In the genomic region with DNA sequence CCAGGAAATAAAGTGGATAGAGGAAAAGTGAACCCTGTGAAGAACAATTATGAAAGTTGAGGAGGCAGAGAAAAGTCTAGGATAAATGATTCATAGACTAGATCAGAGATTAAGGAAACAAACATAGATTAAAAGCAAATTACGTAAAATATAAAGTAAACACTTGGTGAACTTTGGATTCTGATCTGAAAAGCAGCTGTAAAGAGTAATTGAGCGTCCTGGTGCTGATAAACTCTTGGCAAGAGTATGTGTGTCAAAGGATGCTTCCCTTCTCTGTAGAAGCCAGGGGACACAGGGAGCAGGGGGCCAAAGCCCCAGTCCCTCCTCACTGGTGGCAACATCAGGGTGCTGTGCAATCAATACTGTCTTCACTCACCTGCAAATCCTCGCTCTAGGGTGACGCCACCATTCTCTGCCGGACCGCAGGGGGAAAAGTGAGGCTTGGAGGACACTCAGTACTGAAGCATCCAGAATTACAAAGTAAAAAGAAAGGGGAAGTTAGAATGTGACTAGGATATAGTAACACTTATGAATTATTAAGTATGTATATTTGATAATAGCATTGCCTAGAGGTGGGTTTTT, we compare ENCODE assay signal across 23 mouse cellular contexts.
DNase-seq lines count a peak whose midpoint lies in the region; ATAC-seq and TF ChIP-seq lines count a peak whose summit lies in the region.
"Had no signal": no experiment of that assay in that cellular context is flagged by ENCODE, and none has a peak within 500 bp of the region (broad histone marks: within the 10 kb centered on the region; RNA-seq: fewer than 3 reads in every experiment).

No protein-coding gene starts in this region.

- 81% methylated on average over 6 of the region's 6 CpGs for WGBS in kidney, postnatal 0 days
- 53% methylated on average over 6 of the region's 6 CpGs for WGBS in lung, embryonic 16.5 days
- WGBS in intestine, postnatal 0 days, result 58% methylated on average over 6 of the region's 6 CpGs

- 0 out of 2 replicates have a peak, but pooled peaks cover 3% of the 10 kb centered on the region for H3K4me1 ChIP-seq in kidney, postnatal 0 days (replicated peaks; ENCODE audit: insufficient read depth, low read length)
- peaks cover 18% of the 10 kb centered on the region for H3K4me1 ChIP-seq in lung, embryonic 16.5 days (replicated peaks; ENCODE audit: control insufficient read depth, insufficient read depth, low read length)
- no peaks in the 10 kb centered on the region for H3K4me1 ChIP-seq in intestine, postnatal 0 days (replicated peaks; ENCODE audit: control insufficient read depth, insufficient read depth, low read length)
- H3K4me1 ChIP-seq: forebrain, embryonic 13.5 days; hindbrain, embryonic 10.5 days; hindbrain, embryonic 15.5 days; midbrain, embryonic 13.5 days; neural tube, embryonic 13.5 days had no signal

- peak; percentile 39 for DNase-seq in kidney, postnatal 0 days (ENCODE audit: low spot score)
- DNase-seq in kidney, adult 11 months, result no peak
- no peak for DNase-seq in lung, postnatal 36 days
- no peak for DNase-seq in T-cell, adult 2 months (ENCODE audit: low spot score)
- DNase-seq: adrenal gland, postnatal 10 days; B cell, adult 2 months; cerebellum, adult 9-10 months; cerebellum, postnatal 36 days; gastrocnemius, postnatal 25 days; heart, postnatal 14 days; kidney, adult 9 months; kidney, postnatal 25 days; right cerebral cortex, postnatal 4 days had no signal

- H3K27me3 ChIP-seq in kidney, postnatal 0 days (ENCODE audit: insufficient read depth, low read length), result no peaks in the 10 kb centered on the region
- H3K27me3 ChIP-seq in lung, embryonic 16.5 days (ENCODE audit: control insufficient read depth, insufficient read depth, low read depth, low read length), result no peaks in the 10 kb centered on the region
- no peaks in the 10 kb centered on the region for H3K27me3 ChIP-seq in intestine, postnatal 0 days (replicated peaks; ENCODE audit: control insufficient read depth, insufficient read depth, low read length)
- H3K27me3 ChIP-seq: forebrain, embryonic 13.5 days; hindbrain, embryonic 15.5 days; limb, embryonic 13.5 days; midbrain, embryonic 13.5 days; neural tube, embryonic 13.5 days had no signal

- H3K9me3 ChIP-seq in kidney, postnatal 0 days (replicated peaks; ENCODE audit: low read length), result no peaks in the 10 kb centered on the region; the same call in 1 of the 2 replicates
- H3K9me3 ChIP-seq in lung, embryonic 16.5 days (ENCODE audit: control insufficient read depth, low read length), result peaks cover 7% of the 10 kb centered on the region
- no peaks in the 10 kb centered on the region for H3K9me3 ChIP-seq in intestine, postnatal 0 days (ENCODE audit: control insufficient read depth)
- H3K9me3 ChIP-seq: hindbrain, embryonic 15.5 days; midbrain, embryonic 13.5 days had no signal

- no peak overlapping the region for H3K27ac ChIP-seq in kidney, postnatal 0 days
- H3K27ac ChIP-seq in lung, embryonic 16.5 days (ENCODE audit: low read length), result peak overlapping the region; percentile 92
- H3K27ac ChIP-seq in intestine, postnatal 0 days (ENCODE audit: low read depth, low read length), result no peak overlapping the region
- H3K27ac ChIP-seq: forebrain, embryonic 13.5 days; hindbrain, embryonic 10.5 days; hindbrain, embryonic 15.5 days; limb, embryonic 13.5 days; liver, embryonic 14.5 days; midbrain, embryonic 13.5 days; neural tube, embryonic 13.5 days had no signal

- H3K4me2 ChIP-seq in kidney, postnatal 0 days (ENCODE audit: low read length), result no peak overlapping the region
- 0 out of 2 replicates have a peak overlapping the region, but pooled peaks have one; percentile 14 for H3K4me2 ChIP-seq in lung, embryonic 16.5 days (ENCODE audit: low read depth, low read length)
- no peak overlapping the region for H3K4me2 ChIP-seq in intestine, postnatal 0 days (replicated peaks; ENCODE audit: low read depth)
- H3K4me2 ChIP-seq: forebrain, embryonic 13.5 days; hindbrain, embryonic 15.5 days; limb, embryonic 13.5 days; midbrain, embryonic 13.5 days; neural tube, embryonic 13.5 days had no signal

- no peak overlapping the region for H3K9ac ChIP-seq in kidney, postnatal 0 days (ENCODE audit: low read depth, low read length)
- H3K9ac ChIP-seq in lung, embryonic 16.5 days (ENCODE audit: low read length), result no peak overlapping the region; the same call in 1 of the 2 replicates
- no peak overlapping the region for H3K9ac ChIP-seq in intestine, postnatal 0 days (ENCODE audit: low read depth, low read length)
- H3K9ac ChIP-seq: forebrain, embryonic 13.5 days; hindbrain, embryonic 15.5 days; limb, embryonic 13.5 days; liver, embryonic 14.5 days; midbrain, embryonic 13.5 days; neural tube, embryonic 13.5 days had no signal

- H3K4me3 ChIP-seq in kidney, postnatal 0 days (replicated peaks; ENCODE audit: low read depth, low read length), result no peak overlapping the region
- H3K4me3 ChIP-seq in lung, embryonic 16.5 days (ENCODE audit: low read length), result no peak overlapping the region
- no peak overlapping the region for H3K4me3 ChIP-seq in intestine, postnatal 0 days (ENCODE audit: low read depth, low read length)
- H3K4me3 ChIP-seq: forebrain, embryonic 13.5 days; hindbrain, embryonic 10.5 days; hindbrain, embryonic 15.5 days; limb, embryonic 13.5 days; midbrain, embryonic 13.5 days; neural tube, embryonic 13.5 days had no signal

- no peak for ATAC-seq in kidney, postnatal 0 days (replicated peaks; ENCODE audit: low FRiP score, low read depth)
- peak; percentile 58 for ATAC-seq in lung, embryonic 16.5 days (ENCODE audit: low read depth)
- ATAC-seq in intestine, postnatal 0 days, result peak; percentile 54; the same call in 1 of the 2 replicates
- ATAC-seq: forebrain, embryonic 13.5 days; inflammation-experienced regulatory T-cells, adult 6 months; midbrain, embryonic 13.5 days had no signal

- H3K36me3 ChIP-seq in kidney, postnatal 0 days (ENCODE audit: insufficient read depth, low read length), result no peaks in the 10 kb centered on the region
- H3K36me3 ChIP-seq in lung, embryonic 16.5 days (ENCODE audit: control insufficient read depth, insufficient read depth, low read length), result 0 out of 2 replicates have a peak, but pooled peaks cover 2% of the 10 kb centered on the region
- no peaks in the 10 kb centered on the region for H3K36me3 ChIP-seq in intestine, postnatal 0 days (ENCODE audit: control insufficient read depth, insufficient read depth)
- H3K36me3 ChIP-seq: hindbrain, embryonic 10.5 days; hindbrain, embryonic 15.5 days; limb, embryonic 13.5 days; midbrain, embryonic 13.5 days; neural tube, embryonic 13.5 days had no signal

- no peak for TF ChIP-seq CTCF in kidney, postnatal 0 days (IDR thresholded peaks at IDR 0.05; ENCODE audit: low read depth)
- no peak for TF ChIP-seq CTCF in intestine, postnatal 0 days (IDR thresholded peaks at IDR 0.05; ENCODE audit: low read depth)
